In genomic region chr9:15285443-15285842, GRCm38 (mm10) we compare ENCODE assay signal across 12 mouse cellular contexts. TPM values are rescaled to one million over a fixed set of nuclear protein-coding genes. Genes with fewer than 3 reads are reported as not detected.
DNase-seq lines count a peak whose midpoint lies in the region; ATAC-seq and TF ChIP-seq lines count a peak whose summit lies in the region.
"Had no signal": no experiment of that assay in that cellular context is flagged by ENCODE, and none has a peak within 500 bp of the region (broad histone marks: within the 10 kb centered on the region; RNA-seq: fewer than 3 reads in every experiment).

No protein-coding gene starts in this region.

- peaks cover 4% of the 10 kb centered on the region; the same call in 1 of the 2 replicates for H3K4me1 ChIP-seq in forebrain, postnatal 0 days (ENCODE audit: insufficient read depth)
- H3K4me1 ChIP-seq in forebrain, embryonic 13.5 days, result peaks cover 12% of the 10 kb centered on the region
- peaks cover 7% of the 10 kb centered on the region; the same call in 1 of the 2 replicates for H3K4me1 ChIP-seq in lung, postnatal 0 days (ENCODE audit: insufficient read depth, low read depth, low read length)
- H3K4me1 ChIP-seq in hindbrain, embryonic 14.5 days (replicated peaks; ENCODE audit: control insufficient read depth, insufficient read depth, low read length), result peaks cover 4% of the 10 kb centered on the region

- no peak for DNase-seq in forebrain, postnatal 0 days
- DNase-seq in lung, postnatal 0 days (ENCODE audit: low spot score), result no peak
- DNase-seq in lung, adult 18-20 months, result no peak
- DNase-seq in adrenal gland, postnatal 36 days, result peak; percentile 30 to 41
- DNase-seq in splenic B cell, adult 2 months (ENCODE audit: low read depth, low spot score), result peak; percentile 22
- DNase-seq in hindbrain, embryonic 14.5 days (ENCODE audit: low spot score), result no peak
- DNase-seq in ovary, adult 18-20 months (ENCODE audit: low spot score), result no peak
- DNase-seq: gastrocnemius, postnatal 14 days had no signal

- 69% methylated on average over 3 of the region's 3 CpGs for WGBS in forebrain, postnatal 0 days
- 67% methylated on average over 3 of the region's 3 CpGs for WGBS in forebrain, embryonic 13.5 days
- 68% methylated on average over 3 of the region's 3 CpGs for WGBS in lung, postnatal 0 days
- WGBS in hindbrain, embryonic 14.5 days, result 68% methylated on average over 3 of the region's 3 CpGs

- H3K27ac ChIP-seq in forebrain, postnatal 0 days (ENCODE audit: low read depth, low read length), result no peak overlapping the region
- no peak overlapping the region for H3K27ac ChIP-seq in forebrain, embryonic 13.5 days
- H3K27ac ChIP-seq in lung, postnatal 0 days (ENCODE audit: low read length), result no peak overlapping the region
- no peak overlapping the region for H3K27ac ChIP-seq in hindbrain, embryonic 14.5 days
- H3K27ac ChIP-seq: embryonic facial prominence, embryonic 15.5 days had no signal

- ATAC-seq in forebrain, postnatal 0 days, result no peak
- no peak for ATAC-seq in forebrain, embryonic 13.5 days
- no peak for ATAC-seq in lung, postnatal 0 days
- ATAC-seq in hindbrain, embryonic 14.5 days (ENCODE audit: low FRiP score), result no peak

- no peaks in the 10 kb centered on the region for H3K27me3 ChIP-seq in forebrain, postnatal 0 days (ENCODE audit: insufficient read depth, low read length)
- H3K27me3 ChIP-seq in forebrain, embryonic 13.5 days, result no peaks in the 10 kb centered on the region
- no peaks in the 10 kb centered on the region for H3K27me3 ChIP-seq in lung, postnatal 0 days (replicated peaks; ENCODE audit: insufficient read depth, low read length)
- H3K27me3 ChIP-seq in splenic B cell, adult 2 months (ENCODE audit: control insufficient read depth, insufficient read depth, low read length, poor library complexity, severe bottlenecking), result no peaks in the 10 kb centered on the region
- no peaks in the 10 kb centered on the region for H3K27me3 ChIP-seq in hindbrain, embryonic 14.5 days (ENCODE audit: control insufficient read depth, insufficient read depth, low read length)
- H3K27me3 ChIP-seq: embryonic facial prominence, embryonic 15.5 days; megakaryocyte, embryonic 14.5 days had no signal

- no peak for TF ChIP-seq EP300 in lung, postnatal 0 days (IDR thresholded peaks at IDR 0.05)

- peak; percentile 7; the same call in 1 of the 2 replicates for TF ChIP-seq CTCF in forebrain, postnatal 0 days (IDR thresholded peaks at IDR 0.05; ENCODE audit: low read depth)
- TF ChIP-seq CTCF in lung, postnatal 0 days (IDR thresholded peaks at IDR 0.05), result peak; percentile 57

- H3K36me3 ChIP-seq in forebrain, postnatal 0 days (ENCODE audit: insufficient read depth), result peaks cover 20% of the 10 kb centered on the region
- peaks cover 1% of the 10 kb centered on the region; the same call in 1 of the 2 replicates for H3K36me3 ChIP-seq in forebrain, embryonic 13.5 days (ENCODE audit: poor library complexity, severe bottlenecking)
- H3K36me3 ChIP-seq in lung, postnatal 0 days (ENCODE audit: insufficient read depth, low read length), result peaks cover 8% of the 10 kb centered on the region; the same call in 1 of the 2 replicates
- no peaks in the 10 kb centered on the region; the same call in 1 of the 2 replicates for H3K36me3 ChIP-seq in splenic B cell, adult 2 months (ENCODE audit: control insufficient read depth, insufficient read depth, low read length, poor library complexity, severe bottlenecking)
- peaks cover 22% of the 10 kb centered on the region for H3K36me3 ChIP-seq in hindbrain, embryonic 14.5 days (replicated peaks; ENCODE audit: control insufficient read depth, insufficient read depth)

- no peak overlapping the region for H3K4me2 ChIP-seq in forebrain, postnatal 0 days (ENCODE audit: low read depth)
- no peak overlapping the region for H3K4me2 ChIP-seq in forebrain, embryonic 13.5 days
- no peak overlapping the region for H3K4me2 ChIP-seq in lung, postnatal 0 days (replicated peaks; ENCODE audit: low read depth, low read length)
- no peak overlapping the region for H3K4me2 ChIP-seq in hindbrain, embryonic 14.5 days (replicated peaks)
- H3K4me2 ChIP-seq: embryonic facial prominence, embryonic 15.5 days had no signal

- no peaks in the 10 kb centered on the region for H3K9me3 ChIP-seq in forebrain, postnatal 0 days (ENCODE audit: low read length)
- no peaks in the 10 kb centered on the region for H3K9me3 ChIP-seq in forebrain, embryonic 13.5 days (replicated peaks)
- no peaks in the 10 kb centered on the region for H3K9me3 ChIP-seq in lung, postnatal 0 days (ENCODE audit: low read length)
- no peaks in the 10 kb centered on the region for H3K9me3 ChIP-seq in hindbrain, embryonic 14.5 days (ENCODE audit: control insufficient read depth, low read length)
- H3K9me3 ChIP-seq: embryonic facial prominence, embryonic 15.5 days; G1E; megakaryocyte, embryonic 14.5 days had no signal

- H3K9ac ChIP-seq in forebrain, postnatal 0 days, result no peak overlapping the region
- no peak overlapping the region for H3K9ac ChIP-seq in forebrain, embryonic 13.5 days
- H3K9ac ChIP-seq in lung, postnatal 0 days (replicated peaks; ENCODE audit: low read depth), result no peak overlapping the region
- no peak overlapping the region for H3K9ac ChIP-seq in hindbrain, embryonic 14.5 days
- H3K9ac ChIP-seq: embryonic facial prominence, embryonic 15.5 days had no signal

- H3K4me3 ChIP-seq in forebrain, postnatal 0 days (ENCODE audit: low read depth, low read length), result no peak overlapping the region
- no peak overlapping the region for H3K4me3 ChIP-seq in forebrain, embryonic 13.5 days
- H3K4me3 ChIP-seq in lung, postnatal 0 days (ENCODE audit: low read depth, low read length), result no peak overlapping the region
- H3K4me3 ChIP-seq in hindbrain, embryonic 14.5 days (replicated peaks; ENCODE audit: low read length), result no peak overlapping the region
- H3K4me3 ChIP-seq: embryonic facial prominence, embryonic 15.5 days; megakaryocyte, embryonic 14.5 days had no signal

RNA-seq across cellular contexts. Expression of gene Med17, which starts 5.7 kb away (rescaled TPM):
- 30.7 and 30.9 TPM in 2 replicates for total RNA-seq in forebrain, postnatal 0 days (2014; rRNA removed)
- 17.9 and 23.3 TPM in 2 replicates for polyA plus RNA-seq in forebrain, postnatal 0 days (2015; fragmentation: Nextera tagmentation; extraction: Ambion mirVana)
- 40.1 and 44.4 TPM in 2 replicates for polyA plus RNA-seq in forebrain, embryonic 13.5 days (2015; fragmentation: Nextera tagmentation; extraction: Ambion mirVana)
- polyA plus RNA-seq in lung, postnatal 0 days (2015; fragmentation: Nextera tagmentation; extraction: Ambion mirVana), result 23.2 TPM in 2 replicates
- total RNA-seq in adrenal gland, postnatal 36 days (2021), result 10 to 100 TPM; 32.4 to 34.5 TPM
- 33.0 and 40.2 TPM in 2 replicates for polyA plus RNA-seq in hindbrain, embryonic 14.5 days (2014; fragmentation: Nextera tagmentation; extraction: Ambion mirVana)

RNA-seq across cellular contexts. Expression of gene Taf1d, which starts 20.6 kb away (rescaled TPM):
- total RNA-seq in forebrain, postnatal 0 days (2014; rRNA removed), result 80.7 and 96.7 TPM in 2 replicates
- 43.6 and 48.2 TPM in 2 replicates for polyA plus RNA-seq in forebrain, postnatal 0 days (2015; fragmentation: Nextera tagmentation; extraction: Ambion mirVana)
- polyA plus RNA-seq in forebrain, embryonic 13.5 days (2015; fragmentation: Nextera tagmentation; extraction: Ambion mirVana), result 64.8 and 66.2 TPM in 2 replicates
- 34.9 and 35.3 TPM in 2 replicates for polyA plus RNA-seq in lung, postnatal 0 days (2015; fragmentation: Nextera tagmentation; extraction: Ambion mirVana)
- total RNA-seq in adrenal gland, postnatal 36 days (2021), result 10 to 100 TPM; 87.9 to 98.6 TPM
- polyA plus RNA-seq in hindbrain, embryonic 14.5 days (2014; fragmentation: Nextera tagmentation; extraction: Ambion mirVana), result 41.3 and 43.1 TPM in 2 replicates

RNA-seq across cellular contexts. Expression of gene 4931406C07Rik, which starts 20.8 kb away (rescaled TPM):
- 10.8 and 12.9 TPM in 2 replicates for total RNA-seq in forebrain, postnatal 0 days (2014; rRNA removed)
- 8.1 and 12.5 TPM in 2 replicates for polyA plus RNA-seq in forebrain, postnatal 0 days (2015; fragmentation: Nextera tagmentation; extraction: Ambion mirVana)
- 9.3 and 10.0 TPM in 2 replicates for polyA plus RNA-seq in forebrain, embryonic 13.5 days (2015; fragmentation: Nextera tagmentation; extraction: Ambion mirVana)
- 8.7 and 11.0 TPM in 2 replicates for polyA plus RNA-seq in lung, postnatal 0 days (2015; fragmentation: Nextera tagmentation; extraction: Ambion mirVana)
- 100 to 1,000 TPM in 1 of 2 experiments, 10 to 100 TPM in 1; 99.2 to 104 TPM for total RNA-seq in adrenal gland, postnatal 36 days (2021)
- polyA plus RNA-seq in hindbrain, embryonic 14.5 days (2014; fragmentation: Nextera tagmentation; extraction: Ambion mirVana), result 10.8 and 12.2 TPM in 2 replicates

RNA-seq across cellular contexts. Expression of gene Vstm5, which starts 46.6 kb away (rescaled TPM):
- 20.2 and 21.6 TPM in 2 replicates for total RNA-seq in forebrain, postnatal 0 days (2014; rRNA removed)
- polyA plus RNA-seq in forebrain, postnatal 0 days (2015; fragmentation: Nextera tagmentation; extraction: Ambion mirVana), result 13.8 and 18.2 TPM in 2 replicates
- 2.7 and 4.4 TPM in 2 replicates for polyA plus RNA-seq in forebrain, embryonic 13.5 days (2015; fragmentation: Nextera tagmentation; extraction: Ambion mirVana)
- 2.6 and 3.0 TPM in 2 replicates for polyA plus RNA-seq in lung, postnatal 0 days (2015; fragmentation: Nextera tagmentation; extraction: Ambion mirVana)
- under 1 TPM; 0.43 to 0.53 TPM for total RNA-seq in adrenal gland, postnatal 36 days (2021)
- polyA plus RNA-seq in hindbrain, embryonic 14.5 days (2014; fragmentation: Nextera tagmentation; extraction: Ambion mirVana), result 30.5 and 35.9 TPM in 2 replicates
- total RNA-seq: G1E had no signal
- polyA plus RNA-seq: G1E had no signal

Comparison
In these comparisons a context has a peak if more than half of its experiments do, and no peak if none do; other contexts are left out.
1. DNase-seq: peak in adrenal gland, postnatal 36 days (2 of 2) and splenic B cell, adult 2 months (single experiment); none in forebrain, postnatal 0 days (single experiment), lung, postnatal 0 days (single experiment), lung, adult 18-20 months (0 of 2), hindbrain, embryonic 14.5 days (single experiment) and ovary, adult 18-20 months (single experiment).